Mouse (Mus musculus) bone marrow macrophage, adult 2 months (primary cell): ENCODE data around the gene Asic3.

Experiments used
- CTCF ChIP-seq: IDR thresholded peaks from 2 replicates; pipeline ENCODE4 v1.5.1; 2012; ENCODE audit warnings: low read depth, mild to moderate bottlenecking, low read length, moderate library complexity
- POLR2A ChIP-seq: IDR thresholded peaks from 2 replicates; pipeline ENCODE4 v1.6.1; 2012; ENCODE audit warnings: mild to moderate bottlenecking, low read depth, low read length, borderline replicate concordance

- TF ChIP-seq CTCF (no peak), POLR2A (no peak)
These were observed 30.7 kb downstream of the Asic3 start for GRCm38 (mm10) chr5:24443927-24444326.
